Mouse (Mus musculus): ENCODE data around the gene Plxna2. TPM values are rescaled to one million over a fixed set of nuclear protein-coding genes. Genes with fewer than 3 reads are reported as not detected.

Gene Plxna2
- polyA plus RNA-seq, 1 experiment: 8.9 TPM

GRCm38 (mm10) chr1:194809600-194809999 is 191.6 kb downstream of the Plxna2 start:
- Histone ChIP-seq H3K4me3 (ENCODE audit: low read depth, low read length) (no peak overlapping the region), H3K4me1 (ENCODE audit: control insufficient read depth, insufficient read depth, insufficient read length, low read length) (no peaks in the 10 kb centered on the region), H3K27ac (ENCODE audit: insufficient read depth, low read depth, low read length) (no peak overlapping the region), H3K27me3 (ENCODE audit: control insufficient read depth, insufficient read depth, low read length) (no peaks in the 10 kb centered on the region), H3K36me3 (ENCODE audit: control insufficient read depth, insufficient read depth, low read length) (peaks cover 41% of the 10 kb centered on the region)
- TF ChIP-seq CTCF (IDR thresholded peaks at IDR 0.05; ENCODE audit: extremely low read depth, insufficient read length, insufficient replicate concordance, low read depth, low read length) (no peak), POLR2A (IDR thresholded peaks at IDR 0.05; ENCODE audit: low read depth, low read length) (no peak)

GRCm38 (mm10) chr1:194814187-194814586 is 196.2 kb downstream of the Plxna2 start:
- Histone ChIP-seq H3K27ac (ENCODE audit: insufficient read depth, low read depth, low read length) (no peak overlapping the region), H3K27me3 (ENCODE audit: control insufficient read depth, insufficient read depth, low read length) (no peaks in the 10 kb centered on the region), H3K4me1 (ENCODE audit: control insufficient read depth, insufficient read depth, insufficient read length, low read length) (no peaks in the 10 kb centered on the region), H3K36me3 (ENCODE audit: control insufficient read depth, insufficient read depth, low read length) (peaks cover 20% of the 10 kb centered on the region), H3K4me3 (ENCODE audit: low read depth, low read length) (no peak overlapping the region)
- 79% methylated on average over 5 of the region's 5 CpGs for WGBS
- TF ChIP-seq POLR2A (IDR thresholded peaks at IDR 0.05; ENCODE audit: low read depth, low read length) (no peak), CTCF (IDR thresholded peaks at IDR 0.05; ENCODE audit: extremely low read depth, insufficient read length, insufficient replicate concordance, low read depth, low read length) (no peak)

DNA sequence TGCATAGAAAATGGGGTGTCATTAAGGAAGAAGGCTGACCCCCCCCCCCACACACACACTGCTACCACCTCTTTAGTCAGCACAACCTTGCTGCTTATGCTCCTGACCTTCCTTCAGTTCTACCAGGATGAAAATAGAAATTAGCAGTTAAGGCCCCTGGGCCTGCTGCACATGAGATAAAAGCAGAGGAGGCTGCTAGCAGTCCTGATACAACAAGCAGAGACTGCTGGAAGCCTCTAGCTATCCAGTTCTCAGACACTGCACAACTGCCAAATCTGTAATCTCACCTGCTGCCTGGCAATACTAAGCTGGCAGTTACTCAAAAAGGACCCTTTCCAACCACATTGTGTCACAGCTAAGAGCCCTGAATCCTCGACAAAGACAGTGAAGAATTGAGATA is 197.5 kb downstream of the Plxna2 start:
- 74% methylated on average over 1 of the region's 1 CpGs for WGBS
- no peaks in the 10 kb centered on the region for H3K27me3 ChIP-seq (ENCODE audit: control insufficient read depth, insufficient read depth, low read length)
- H3K4me3 ChIP-seq (ENCODE audit: low read depth, low read length): no peak overlapping the region
- no peak overlapping the region for H3K27ac ChIP-seq (ENCODE audit: insufficient read depth, low read depth, low read length)
- no peaks in the 10 kb centered on the region for H3K4me1 ChIP-seq (ENCODE audit: control insufficient read depth, insufficient read depth, insufficient read length, low read length)
- no peak for TF ChIP-seq POLR2A (IDR thresholded peaks at IDR 0.05; ENCODE audit: low read depth, low read length)
- TF ChIP-seq CTCF (IDR thresholded peaks at IDR 0.05; ENCODE audit: extremely low read depth, insufficient read length, insufficient replicate concordance, low read depth, low read length): no peak
- H3K36me3 ChIP-seq (ENCODE audit: control insufficient read depth, insufficient read depth, low read length): peaks cover 12% of the 10 kb centered on the region

GRCm38 (mm10) chr1:194816913-194817312 is 198.9 kb downstream of the Plxna2 start:
- WGBS: 46% methylated on average over 2 of the region's 2 CpGs

DNA sequence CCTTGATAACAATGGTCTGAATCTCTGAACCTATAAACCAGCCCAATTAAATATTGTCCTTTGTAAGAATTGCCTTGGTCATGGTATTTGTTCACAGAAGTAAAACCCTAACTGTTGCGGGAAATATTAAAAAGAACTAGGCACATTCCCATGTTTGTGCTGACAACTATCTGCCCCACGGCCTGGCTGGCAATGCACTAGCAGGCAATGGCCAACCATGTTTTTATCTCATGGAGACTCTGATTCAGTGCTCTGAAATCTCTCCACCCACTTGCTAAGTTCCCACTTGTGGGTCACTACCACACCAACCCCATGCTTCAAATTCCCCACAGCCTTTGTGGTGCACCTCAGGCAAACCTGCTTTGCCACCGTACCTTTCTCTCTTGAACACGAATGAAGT is 202.9 kb downstream of the Plxna2 start:
- Histone ChIP-seq H3K27me3 (ENCODE audit: control insufficient read depth, insufficient read depth, low read length) (no peaks in the 10 kb centered on the region), H3K27ac (ENCODE audit: insufficient read depth, low read depth, low read length) (no peak overlapping the region), H3K4me1 (ENCODE audit: control insufficient read depth, insufficient read depth, insufficient read length, low read length) (no peaks in the 10 kb centered on the region), H3K36me3 (ENCODE audit: control insufficient read depth, insufficient read depth, low read length) (no peaks in the 10 kb centered on the region), H3K4me3 (ENCODE audit: low read depth, low read length) (no peak overlapping the region)
- WGBS: 83% methylated on average over 4 of the region's 4 CpGs
- TF ChIP-seq POLR2A (IDR thresholded peaks at IDR 0.05; ENCODE audit: low read depth, low read length) (no peak), CTCF (IDR thresholded peaks at IDR 0.05; ENCODE audit: extremely low read depth, insufficient read length, insufficient replicate concordance, low read depth, low read length) (no peak)

More at GRCm38 (mm10) chr1:194816913-194817312, 198.9 kb downstream of the Plxna2 start:
- peaks cover 10% of the 10 kb centered on the region for H3K36me3 ChIP-seq (ENCODE audit: control insufficient read depth, insufficient read depth, low read length)
- no peak overlapping the region for H3K27ac ChIP-seq (ENCODE audit: insufficient read depth, low read depth, low read length)
- TF ChIP-seq CTCF (IDR thresholded peaks at IDR 0.05; ENCODE audit: extremely low read depth, insufficient read length, insufficient replicate concordance, low read depth, low read length) (peak; percentile 78; the same call in 1 of the 2 replicates), POLR2A (IDR thresholded peaks at IDR 0.05; ENCODE audit: low read depth, low read length) (no peak)
- no peak overlapping the region for H3K4me3 ChIP-seq (ENCODE audit: low read depth, low read length)
- H3K4me1 ChIP-seq (ENCODE audit: control insufficient read depth, insufficient read depth, insufficient read length, low read length): no peaks in the 10 kb centered on the region
- H3K27me3 ChIP-seq (ENCODE audit: control insufficient read depth, insufficient read depth, low read length): no peaks in the 10 kb centered on the region

DNA sequence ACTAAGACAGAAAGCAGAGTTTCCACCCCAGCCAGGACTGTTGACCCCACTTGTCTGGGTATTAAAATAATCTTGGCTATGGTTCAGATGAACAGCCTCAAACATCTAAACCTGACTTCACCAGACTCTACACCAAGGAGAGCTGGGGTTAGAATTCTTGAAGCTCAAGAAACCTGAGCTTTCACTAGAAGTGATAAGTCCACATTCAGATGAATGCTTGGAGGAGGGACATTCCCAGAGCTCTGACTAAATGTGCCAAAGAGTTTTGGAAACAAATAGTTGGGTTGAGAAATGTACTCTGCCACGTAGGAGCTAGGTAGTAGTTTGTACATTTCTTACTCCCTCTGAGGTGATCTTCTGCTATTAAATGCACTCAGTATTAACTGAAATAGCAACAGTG is 203.7 kb downstream of the Plxna2 start:
- Histone ChIP-seq H3K27me3 (ENCODE audit: control insufficient read depth, insufficient read depth, low read length) (no peaks in the 10 kb centered on the region), H3K4me3 (ENCODE audit: low read depth, low read length) (no peak overlapping the region), H3K27ac (ENCODE audit: insufficient read depth, low read depth, low read length) (no peak overlapping the region), H3K36me3 (ENCODE audit: control insufficient read depth, insufficient read depth, low read length) (no peaks in the 10 kb centered on the region), H3K4me1 (ENCODE audit: control insufficient read depth, insufficient read depth, insufficient read length, low read length) (no peaks in the 10 kb centered on the region)
- 62% methylated on average over 1 of the region's 1 CpGs for WGBS
- TF ChIP-seq POLR2A (IDR thresholded peaks at IDR 0.05; ENCODE audit: low read depth, low read length): no peak
- no peak for TF ChIP-seq CTCF (IDR thresholded peaks at IDR 0.05; ENCODE audit: extremely low read depth, insufficient read length, insufficient replicate concordance, low read depth, low read length)

DNA sequence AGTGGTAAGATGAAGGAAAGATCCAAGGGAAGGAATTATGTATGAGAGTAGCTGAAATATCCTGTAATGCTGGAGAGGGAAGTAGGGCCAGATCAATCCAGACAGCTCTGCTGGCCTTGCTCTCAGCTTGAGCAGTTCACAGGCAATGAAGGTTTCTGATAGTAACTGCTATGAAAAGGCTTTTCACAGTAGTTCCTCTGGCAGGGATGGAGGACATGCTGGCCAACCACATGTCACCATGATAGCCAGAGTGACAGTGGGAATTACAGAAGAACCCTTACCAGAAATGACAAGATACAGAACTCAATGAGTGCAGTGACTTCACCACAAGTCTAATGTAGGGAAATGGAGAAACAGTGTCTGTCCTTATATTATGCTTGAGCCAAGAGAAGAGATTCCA is 210.3 kb downstream of the Plxna2 start:
- H3K4me3 ChIP-seq (ENCODE audit: low read depth, low read length): no peak overlapping the region
- H3K4me1 ChIP-seq (ENCODE audit: control insufficient read depth, insufficient read depth, insufficient read length, low read length): no peaks in the 10 kb centered on the region
- no peaks in the 10 kb centered on the region for H3K36me3 ChIP-seq (ENCODE audit: control insufficient read depth, insufficient read depth, low read length)
- TF ChIP-seq CTCF (IDR thresholded peaks at IDR 0.05; ENCODE audit: extremely low read depth, insufficient read length, insufficient replicate concordance, low read depth, low read length) (no peak), POLR2A (IDR thresholded peaks at IDR 0.05; ENCODE audit: low read depth, low read length) (no peak)
- no peaks in the 10 kb centered on the region for H3K27me3 ChIP-seq (ENCODE audit: control insufficient read depth, insufficient read depth, low read length)
- H3K27ac ChIP-seq (ENCODE audit: insufficient read depth, low read depth, low read length): no peak overlapping the region

DNA sequence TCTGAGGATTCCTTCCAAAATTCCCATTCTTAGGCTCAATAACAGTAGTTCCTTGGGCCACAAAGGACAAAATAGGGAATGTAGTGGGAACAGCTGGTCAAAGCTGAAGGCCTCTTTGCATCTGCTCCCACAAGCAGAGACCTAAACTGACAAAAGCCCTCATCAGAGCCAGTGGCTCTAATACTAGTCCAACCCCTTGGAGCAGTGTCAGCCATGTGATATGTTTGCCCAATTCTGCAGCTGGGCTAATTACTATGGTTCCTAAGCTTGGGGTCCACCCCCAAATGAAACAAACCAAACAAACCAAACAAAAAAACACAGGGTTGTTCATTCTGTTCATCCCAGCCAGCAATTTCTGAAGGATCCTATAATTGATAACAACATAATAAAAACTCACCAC is 217.2 kb downstream of the Plxna2 start:
- Histone ChIP-seq H3K4me3 (ENCODE audit: low read depth, low read length) (no peak overlapping the region), H3K36me3 (ENCODE audit: control insufficient read depth, insufficient read depth, low read length) (no peaks in the 10 kb centered on the region), H3K27me3 (ENCODE audit: control insufficient read depth, insufficient read depth, low read length) (no peaks in the 10 kb centered on the region), H3K27ac (ENCODE audit: insufficient read depth, low read depth, low read length) (no peak overlapping the region), H3K4me1 (ENCODE audit: control insufficient read depth, insufficient read depth, insufficient read length, low read length) (no peaks in the 10 kb centered on the region)
- TF ChIP-seq POLR2A (IDR thresholded peaks at IDR 0.05; ENCODE audit: low read depth, low read length): no peak
- no peak for TF ChIP-seq CTCF (IDR thresholded peaks at IDR 0.05; ENCODE audit: extremely low read depth, insufficient read length, insufficient replicate concordance, low read depth, low read length)

Measured in small intestine, adult 2 months (tissue).